Mouse (Mus musculus) midbrain, embryonic 11.5 days (tissue): Measurements from ENCODE around the gene Rpn1. TPM values are rescaled to one million over a fixed set of nuclear protein-coding genes. Genes with fewer than 3 reads are reported as not detected.
A peak's percentile ranks its signal among the peaks of the same experiment; 100 is the strongest.

ENCODE experiments used
- ATAC-seq: fragments of 200-750 bp; cut with Nextera tagmentation; 2 replicates; pipeline ENCODE4 v1.8.0; 2017; ENCODE audit warnings: moderate TSS enrichment, moderate library complexity; ENCODE audit not compliant: low FRiP score
- DNase-seq: peaks from one replicate; pipeline ENCODE4 v3.0.0; 2015; ENCODE audit warnings: low spot score; ENCODE audit errors: missing footprints
- H3K27ac ChIP-seq: fragments of 300-500 bp; sonication (generic); 2 replicates; pipeline ENCODE4 v1.5.1; 2014; ENCODE audit warnings: low read depth, low read length
- H3K27me3 ChIP-seq: fragments of 300-500 bp; sonication (generic); 2 replicates; pipeline ENCODE4 v1.6.1; 2014; ENCODE audit warnings: mild to moderate bottlenecking, low read length, moderate library complexity, mixed read lengths; ENCODE audit not compliant: control insufficient read depth, insufficient read depth
- H3K36me3 ChIP-seq: fragments of 300-500 bp; sonication (generic); 2 replicates; pipeline ENCODE4 v1.6.1; 2014; ENCODE audit warnings: mild to moderate bottlenecking, low read length, moderate library complexity, mixed read lengths; ENCODE audit not compliant: control insufficient read depth, insufficient read depth
- H3K4me1 ChIP-seq: fragments of 300-500 bp; sonication (generic); 2 replicates; pipeline ENCODE4 v1.6.1; 2014; ENCODE audit warnings: low read length; ENCODE audit not compliant: control insufficient read depth, insufficient read depth
- H3K4me2 ChIP-seq: fragments of 300-500 bp; sonication (generic); 2 replicates; pipeline ENCODE4 v1.6.1; 2014; ENCODE audit warnings: mild to moderate bottlenecking, moderate library complexity
- H3K4me3 ChIP-seq: fragments of 300-500 bp; sonication (generic); 2 replicates; pipeline ENCODE4 v1.5.1; 2014; ENCODE audit warnings: low read depth, low read length
- H3K9ac ChIP-seq: fragments of 300-500 bp; sonication (generic); 2 replicates; pipeline ENCODE4 v1.6.1; 2014; ENCODE audit warnings: low read length
- H3K9me3 ChIP-seq: fragments of 300-500 bp; sonication (generic); 2 replicates; pipeline ENCODE4 v1.6.1; 2016; ENCODE audit warnings: low read length; ENCODE audit not compliant: control insufficient read depth
- WGBS: fragments of 180-500 bp; shearing (Covaris S2); extraction: QIAGEN DNeasy Blood & Tissue Kit; methylation state at CpG from one replicate; pipeline ENCODE4 v1.1.7; 2014; 5-methylcytosine and 5-hydroxymethylcytosine counted together
- polyA plus RNA-seq: library from polyadenylated mRNA; unstranded; fragments of >200 nt; fragmentation: Nextera tagmentation; extraction: Ambion mirVana; gene quantifications from 2 replicates; pipeline ENCODE4 v1.2.1, GENCODE M21; 2014

The Rpn1 gene
- polyA plus RNA-seq, 1 experiment from 2014 or later = 267 TPM

DNA sequence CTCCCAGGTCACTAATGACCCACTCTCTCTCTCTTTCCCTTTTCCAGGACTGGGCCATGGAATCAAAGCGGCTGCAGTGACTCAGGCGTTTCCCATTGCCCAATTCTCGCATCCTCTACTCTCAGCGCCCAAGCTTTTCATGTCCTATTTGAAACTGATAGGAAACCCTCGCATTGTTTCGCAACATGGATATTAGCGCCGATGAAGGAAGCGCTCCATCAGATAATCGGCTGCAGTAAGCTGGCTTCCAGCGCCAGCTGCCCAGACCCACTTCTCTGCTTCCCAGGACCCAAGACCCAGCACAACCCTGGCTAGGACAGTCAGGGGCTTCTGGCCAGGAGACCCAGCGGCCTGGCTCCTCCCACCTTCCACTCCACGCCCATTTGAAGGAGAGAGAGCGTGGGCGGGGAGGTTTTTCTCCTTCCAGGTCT, 51.9 kb downstream of the Rpn1 start:
- peak overlapping the region; percentile 32; the same call in 1 of the 2 replicates for H3K4me2 ChIP-seq
- ATAC-seq (no peak), DNase-seq (no peak)
- H3K27me3 ChIP-seq = no peaks in the 10 kb centered on the region; the same call in 1 of the 2 replicates
- no peak overlapping the region for H3K27ac ChIP-seq
- H3K9me3 ChIP-seq = no peaks in the 10 kb centered on the region
- no peaks in the 10 kb centered on the region for H3K36me3 ChIP-seq
- no peak overlapping the region for H3K4me3 ChIP-seq
- peaks cover 13% of the 10 kb centered on the region for H3K4me1 ChIP-seq
- 29% methylated on average over 15 of the region's 15 CpGs for WGBS
- 0 out of 2 replicates have a peak overlapping the region, but pooled peaks have one; percentile 4 for H3K9ac ChIP-seq

DNA sequence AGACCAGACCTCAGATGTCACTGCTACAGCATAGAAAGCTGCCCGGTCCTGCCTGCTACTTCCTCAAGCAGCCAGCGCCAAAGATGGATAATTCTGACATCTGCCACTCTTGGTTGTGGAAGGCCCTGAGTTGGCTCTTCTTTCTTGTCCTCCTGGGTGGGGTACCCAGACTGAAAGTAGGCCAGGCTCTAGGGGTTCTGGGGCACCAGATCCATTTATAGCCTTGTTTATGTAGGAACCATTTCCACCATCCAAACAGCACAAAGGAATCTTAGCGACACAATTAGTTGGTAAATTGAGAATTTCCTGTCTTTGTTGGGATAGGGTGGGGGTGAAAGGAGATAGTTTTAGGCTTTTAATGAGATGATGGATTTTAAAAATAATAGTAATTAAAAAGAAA, 54.2 kb downstream of the Rpn1 start:
- Histone ChIP-seq H3K27me3 (no peaks in the 10 kb centered on the region), H3K4me2 (no peak overlapping the region), H3K9ac (no peak overlapping the region), H3K36me3 (no peaks in the 10 kb centered on the region), H3K27ac (no peak overlapping the region), H3K9me3 (no peaks in the 10 kb centered on the region), H3K4me1 (peaks cover 9% of the 10 kb centered on the region), H3K4me3 (no peak overlapping the region)
- DNase-seq (no peak), ATAC-seq (no peak)
- WGBS = 83% methylated on average over 3 of the region's 3 CpGs

- no peak for DNase-seq
- peaks cover 9% of the 10 kb centered on the region for H3K4me1 ChIP-seq
Measured at GRCm38 (mm10) chr6:88140264-88140663, 56.0 kb downstream of the Rpn1 start.

GRCm38 (mm10) chr6:88145793-88146192, 61.5 kb downstream of the Rpn1 start:
- no peak overlapping the region for H3K27ac ChIP-seq
- H3K4me1 ChIP-seq = no peaks in the 10 kb centered on the region
- no peaks in the 10 kb centered on the region for H3K9me3 ChIP-seq
- H3K4me2 ChIP-seq = no peak overlapping the region
- no peak overlapping the region for H3K4me3 ChIP-seq
- no peak overlapping the region for H3K9ac ChIP-seq
- H3K27me3 ChIP-seq = no peaks in the 10 kb centered on the region
- DNase-seq = no peak
- no peaks in the 10 kb centered on the region for H3K36me3 ChIP-seq
- no peak for ATAC-seq
- 74% methylated on average over 4 of the region's 4 CpGs for WGBS

More at GRCm38 (mm10) chr6:88140264-88140663, 56.0 kb downstream of the Rpn1 start:
- no peak for ATAC-seq
- no peak overlapping the region for H3K4me2 ChIP-seq
- H3K9me3 ChIP-seq = no peaks in the 10 kb centered on the region
- H3K4me3 ChIP-seq = no peak overlapping the region
- H3K27ac ChIP-seq = no peak overlapping the region
- H3K27me3 ChIP-seq = no peaks in the 10 kb centered on the region
- WGBS = 84% methylated on average over 8 of the region's 8 CpGs
- H3K36me3 ChIP-seq = no peaks in the 10 kb centered on the region
- H3K9ac ChIP-seq = no peak overlapping the region

DNA sequence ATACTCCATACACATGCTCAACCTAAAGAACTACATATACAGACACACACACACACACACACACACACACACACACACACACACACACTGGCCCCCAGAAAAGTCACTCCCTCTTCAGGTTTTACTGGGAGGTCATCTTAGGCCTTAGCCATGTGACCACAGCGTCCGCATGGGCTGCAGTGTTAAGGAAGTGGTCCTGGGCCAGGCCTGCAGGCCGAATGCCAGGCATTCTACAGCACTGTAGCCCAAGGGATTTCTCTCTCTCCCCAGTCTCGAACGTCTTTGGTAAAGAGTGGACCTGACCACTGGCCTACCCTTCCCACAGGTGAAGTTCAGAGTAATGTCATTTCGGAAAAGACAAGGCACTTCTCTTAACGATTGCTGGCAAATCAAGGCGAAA, 62.3 kb downstream of the Rpn1 start:
- Histone ChIP-seq H3K4me1 (no peaks in the 10 kb centered on the region), H3K4me2 (no peak overlapping the region), H3K9me3 (no peaks in the 10 kb centered on the region), H3K27me3 (no peaks in the 10 kb centered on the region), H3K27ac (no peak overlapping the region), H3K4me3 (no peak overlapping the region), H3K9ac (no peak overlapping the region), H3K36me3 (no peaks in the 10 kb centered on the region)
- WGBS = 81% methylated on average over 8 of the region's 8 CpGs
- DNase-seq (no peak), ATAC-seq (no peak)

- no peak for DNase-seq
- Histone ChIP-seq H3K9me3 (no peaks in the 10 kb centered on the region), H3K36me3 (no peaks in the 10 kb centered on the region), H3K27ac (no peak overlapping the region), H3K4me2 (no peak overlapping the region), H3K4me3 (no peak overlapping the region), H3K4me1 (no peaks in the 10 kb centered on the region), H3K27me3 (no peaks in the 10 kb centered on the region), H3K9ac (no peak overlapping the region)
- WGBS = 83% methylated on average over 14 of the region's 16 CpGs
- no peak for ATAC-seq
Measured at GRCm38 (mm10) chr6:88147411-88148003, 63.2 kb downstream of the Rpn1 start.

DNA sequence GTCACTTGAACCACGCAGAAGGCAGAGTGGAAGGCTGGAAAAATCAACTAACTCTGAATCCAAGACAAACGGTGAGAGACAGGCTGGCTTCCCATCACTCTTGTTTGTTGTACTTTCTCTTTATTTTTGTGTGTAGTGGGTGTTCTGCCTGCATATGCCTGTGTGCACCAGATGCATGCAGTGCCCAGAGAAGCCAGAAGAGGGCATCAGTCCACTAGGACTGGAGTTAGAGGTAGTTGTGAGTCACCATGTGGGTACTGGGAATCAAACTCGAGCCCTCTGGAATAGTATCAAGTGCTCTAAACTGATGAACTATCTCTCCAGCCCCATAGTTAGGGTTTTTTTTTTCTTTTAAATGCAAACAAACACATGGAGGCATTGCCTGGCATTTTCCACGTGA, 67.1 kb downstream of the Rpn1 start:
- 74% methylated on average over 4 of the region's 4 CpGs for WGBS
- Histone ChIP-seq H3K9ac (no peak overlapping the region), H3K4me2 (no peak overlapping the region), H3K4me3 (no peak overlapping the region), H3K9me3 (no peaks in the 10 kb centered on the region), H3K36me3 (no peaks in the 10 kb centered on the region), H3K27ac (no peak overlapping the region), H3K4me1 (no peaks in the 10 kb centered on the region), H3K27me3 (no peaks in the 10 kb centered on the region)
- no peak for ATAC-seq
- DNase-seq = no peak

DNA sequence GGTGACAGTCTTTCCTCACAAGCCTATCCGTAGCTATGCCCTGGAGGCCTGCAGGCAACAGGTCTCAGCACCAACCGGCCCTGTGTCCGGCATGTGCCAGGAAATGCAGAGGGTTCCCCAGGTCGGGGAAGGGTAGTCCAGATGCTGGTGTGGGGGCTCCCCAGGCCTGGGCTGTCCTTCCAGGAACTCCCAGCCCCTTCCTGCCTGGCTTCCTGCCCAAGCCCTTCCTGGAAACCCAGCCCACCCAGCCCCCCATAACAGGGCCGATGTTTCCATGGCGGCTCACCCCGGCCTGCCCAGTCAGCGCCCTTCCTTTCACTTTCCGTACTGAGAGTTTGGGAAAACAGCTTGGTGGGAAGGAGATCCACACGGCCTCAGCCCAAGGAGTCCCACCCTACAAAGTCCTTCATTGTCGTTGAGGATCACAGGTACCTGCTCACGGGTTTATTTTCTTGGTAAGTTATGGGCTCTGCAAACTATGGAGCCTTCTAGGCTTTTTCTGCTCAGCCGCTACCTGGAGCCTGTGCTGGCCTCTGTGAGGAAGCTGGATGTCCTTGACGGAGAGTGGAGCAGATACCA, 67.9 kb downstream of the Rpn1 start:
- H3K9me3 ChIP-seq = no peaks in the 10 kb centered on the region
- H3K36me3 ChIP-seq = no peaks in the 10 kb centered on the region
- no peak overlapping the region for H3K4me3 ChIP-seq
- no peak overlapping the region for H3K4me2 ChIP-seq
- H3K27ac ChIP-seq = no peak overlapping the region
- WGBS = 91% methylated on average over 14 of the region's 14 CpGs
- H3K4me1 ChIP-seq = no peaks in the 10 kb centered on the region
- H3K27me3 ChIP-seq = no peaks in the 10 kb centered on the region
- ATAC-seq (no peak), DNase-seq (no peak)
- H3K9ac ChIP-seq = no peak overlapping the region

GRCm38 (mm10) chr6:88152979-88153378, 68.7 kb downstream of the Rpn1 start:
- Histone ChIP-seq H3K9ac (no peak overlapping the region), H3K27me3 (no peaks in the 10 kb centered on the region), H3K4me2 (no peak overlapping the region), H3K27ac (no peak overlapping the region), H3K4me1 (no peaks in the 10 kb centered on the region), H3K4me3 (no peak overlapping the region), H3K9me3 (no peaks in the 10 kb centered on the region), H3K36me3 (no peaks in the 10 kb centered on the region)
- no peak for ATAC-seq
- DNase-seq = no peak
- 82% methylated on average over 6 of the region's 6 CpGs for WGBS
